Mouse (Mus musculus): ENCODE measurements around the gene Camk2b.

Gene Camk2b

GRCm38 (mm10) chr11:6048208-6048607 lies 18.0 kb downstream of the Camk2b start:
- DNase-seq, result no peak

GRCm38 (mm10) chr11:6038929-6039328 lies 27.2 kb downstream of the Camk2b start:
- DNase-seq, result no peak

GRCm38 (mm10) chr11:6037686-6038085 lies 28.5 kb downstream of the Camk2b start:
- DNase-seq, result no peak

GRCm38 (mm10) chr11:6037198-6037597 lies 29.0 kb downstream of the Camk2b start:
- no peak for DNase-seq

GRCm38 (mm10) chr11:6036477-6036876 lies 29.7 kb downstream of the Camk2b start:
- DNase-seq, result no peak

GRCm38 (mm10) chr11:6035521-6035920 lies 30.6 kb downstream of the Camk2b start:
- no peak for DNase-seq

- no peak for DNase-seq
Measured at GRCm38 (mm10) chr11:6034740-6035139, 31.4 kb downstream of the Camk2b start.

GRCm38 (mm10) chr11:6033801-6034200 lies 32.4 kb downstream of the Camk2b start:
- no peak for DNase-seq

GRCm38 (mm10) chr11:6033147-6033546 lies 33.0 kb downstream of the Camk2b start:
- DNase-seq, result no peak

- DNase-seq, result peak; percentile 89
Measured at GRCm38 (mm10) chr11:6030650-6031049, 35.5 kb downstream of the Camk2b start.

- DNase-seq, result no peak
Measured at GRCm38 (mm10) chr11:6029790-6030189, 36.4 kb downstream of the Camk2b start.

- DNase-seq, result no peak
Measured at GRCm38 (mm10) chr11:6028911-6029310, 37.3 kb downstream of the Camk2b start.

- DNase-seq, result no peak
Measured at GRCm38 (mm10) chr11:6026361-6026760, 39.8 kb downstream of the Camk2b start.

GRCm38 (mm10) chr11:6024923-6025652 lies 41.1 kb downstream of the Camk2b start:
- DNase-seq, result no peak

- no peak for DNase-seq
Measured at GRCm38 (mm10) chr11:6020897-6021839, 45.0 kb downstream of the Camk2b start.

- DNase-seq, result no peak
Measured at GRCm38 (mm10) chr11:6020360-6020759, 45.8 kb downstream of the Camk2b start.

- peak; percentile 89 for DNase-seq
Measured at GRCm38 (mm10) chr11:6018218-6019010, 47.7 kb downstream of the Camk2b start.

GRCm38 (mm10) chr11:6017484-6018140 lies 48.5 kb downstream of the Camk2b start:
- no peak for DNase-seq

- no peak for DNase-seq
Measured at GRCm38 (mm10) chr11:6016797-6017395, 49.3 kb downstream of the Camk2b start.

GRCm38 (mm10) chr11:6016368-6016767 lies 49.8 kb downstream of the Camk2b start:
- no peak for DNase-seq

- DNase-seq, result no peak
Measured at GRCm38 (mm10) chr11:6015011-6015431, 51.1 kb downstream of the Camk2b start.

GRCm38 (mm10) chr11:6013359-6013758 lies 52.8 kb downstream of the Camk2b start:
- DNase-seq, result no peak

Measured in right cerebral cortex, adult 18-20 months (tissue).